Mouse (Mus musculus): ENCODE results near the gene Fstl4.

DNA sequence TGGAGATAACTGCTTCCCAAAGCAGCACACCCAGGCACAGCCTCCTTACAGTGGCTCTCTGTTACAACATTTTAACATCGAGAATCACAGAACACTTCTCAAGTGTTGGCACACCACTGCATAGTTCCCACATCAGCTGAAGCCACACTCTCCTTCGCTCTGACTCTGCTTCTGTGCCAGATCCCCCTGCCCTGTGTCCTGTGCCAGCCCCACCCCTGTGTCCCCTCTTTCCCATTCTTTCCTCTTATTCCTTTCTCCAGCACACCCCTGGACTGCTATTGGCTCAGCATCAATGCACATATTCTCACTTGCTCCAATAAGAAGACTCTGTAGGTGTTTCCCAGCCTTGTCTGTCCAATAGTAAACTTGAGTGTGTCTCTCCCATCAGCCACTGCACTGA is 45.1 kb downstream of the Fstl4 start:
- no peak for TF ChIP-seq CTCF (IDR thresholded peaks at IDR 0.05; ENCODE audit: low read depth)
- TF ChIP-seq EP300 (IDR thresholded peaks at IDR 0.05; ENCODE audit: low read depth), result no peak

Data from liver, postnatal 0 days (tissue).